Mouse (Mus musculus) mouse trophoblast stem cell (cell line): ENCODE data around the gene Kctd19.

Experiments
- in situ Hi-C, 2 experiments: fragments of 300-500 bp; cut with MseI, MboI; formaldehyde crosslinking; loops; 2 replicates in 1 of 2; 3 replicates in 1 of 2; pipeline ENCODE4 v1.15.1; 2025

Gene Kctd19

GRCm38 (mm10) chr8:105413391-105413790 lies at the start of gene Kctd19, which contains the start of gene Lrrc36:
Kctd19 (minus strand) TSS chr8:105413502.
Lrrc36 (plus strand) TSS chr8:105413571.
- in situ Hi-C loops: no loop called here

- in situ Hi-C loops: no loop called here
These were observed 47.9 kb upstream of the Kctd19 start for GRCm38 (mm10) chr8:105461085-105461803.

GRCm38 (mm10) chr8:105455218-105455617 lies 41.9 kb upstream of the Kctd19 start:
- in situ Hi-C loops: no loop called here

GRCm38 (mm10) chr8:105454088-105454487 lies 40.8 kb upstream of the Kctd19 start:
- in situ Hi-C loops: no loop called here

- in situ Hi-C loops: no loop called here
These were observed 40.0 kb upstream of the Kctd19 start for GRCm38 (mm10) chr8:105453296-105453695.

- in situ Hi-C loops: no loop called here
These were observed 38.8 kb upstream of the Kctd19 start for GRCm38 (mm10) chr8:105451903-105452603.

GRCm38 (mm10) chr8:105450977-105451376 lies 37.7 kb upstream of the Kctd19 start:
- in situ Hi-C loops: no loop called here

- in situ Hi-C loops: no loop called here
These were observed 35.3 kb upstream of the Kctd19 start for GRCm38 (mm10) chr8:105448596-105448995.

GRCm38 (mm10) chr8:105448188-105448587 lies 34.9 kb upstream of the Kctd19 start:
- in situ Hi-C loops: no loop called here

- in situ Hi-C loops: no loop called here
These were observed 32.8 kb upstream of the Kctd19 start for GRCm38 (mm10) chr8:105446127-105446552.

- in situ Hi-C loops: no loop called here
These were observed 32.2 kb upstream of the Kctd19 start for GRCm38 (mm10) chr8:105445296-105446126.

- in situ Hi-C loops: no loop called here
These were observed 29.4 kb upstream of the Kctd19 start for GRCm38 (mm10) chr8:105442661-105443060.

- in situ Hi-C loops: no loop called here
These were observed 28.1 kb upstream of the Kctd19 start for GRCm38 (mm10) chr8:105441433-105441832.

GRCm38 (mm10) chr8:105438865-105439264 lies 25.6 kb upstream of the Kctd19 start:
- in situ Hi-C loops: no loop called here

GRCm38 (mm10) chr8:105437078-105437748 lies 23.9 kb upstream of the Kctd19 start:
- in situ Hi-C loops: no loop called here

GRCm38 (mm10) chr8:105436218-105436617 lies 22.9 kb upstream of the Kctd19 start:
- in situ Hi-C loops: no loop called here

GRCm38 (mm10) chr8:105434136-105434535 lies 20.8 kb upstream of the Kctd19 start:
- in situ Hi-C loops: no loop called here

GRCm38 (mm10) chr8:105433511-105433910 lies 20.2 kb upstream of the Kctd19 start:
- in situ Hi-C loops: no loop called here

- in situ Hi-C loops: no loop called here
These were observed 19.7 kb upstream of the Kctd19 start for GRCm38 (mm10) chr8:105433021-105433420.

- in situ Hi-C loops: no loop called here
These were observed 18.6 kb upstream of the Kctd19 start for GRCm38 (mm10) chr8:105431743-105432515.

GRCm38 (mm10) chr8:105426878-105427277 lies 13.6 kb upstream of the Kctd19 start:
- in situ Hi-C loops: no loop called here
